Mouse (Mus musculus) adrenal gland, postnatal 4 days (tissue): ENCODE results near the gene Pik3cb. TPM values are rescaled to one million over a fixed set of nuclear protein-coding genes. Genes with fewer than 3 reads are reported as not detected.

Source experiments
- DNase-seq, 2 experiments: peaks; one replicate each; pipeline ENCODE4 v3.0.0; 2021 to 2022; ENCODE audit warnings: low spot score in 2 of 2, mixed read lengths in 2 of 2
- total RNA-seq, 2 experiments: library from RNA; stranded (reverse); gene quantifications; 2 replicates each; pipeline ENCODE4 v1.2.3; 2021

Pik3cb gene
- total RNA-seq, 2 experiments from 2014 or later: 9.4 to 10.2 TPM

DNA sequence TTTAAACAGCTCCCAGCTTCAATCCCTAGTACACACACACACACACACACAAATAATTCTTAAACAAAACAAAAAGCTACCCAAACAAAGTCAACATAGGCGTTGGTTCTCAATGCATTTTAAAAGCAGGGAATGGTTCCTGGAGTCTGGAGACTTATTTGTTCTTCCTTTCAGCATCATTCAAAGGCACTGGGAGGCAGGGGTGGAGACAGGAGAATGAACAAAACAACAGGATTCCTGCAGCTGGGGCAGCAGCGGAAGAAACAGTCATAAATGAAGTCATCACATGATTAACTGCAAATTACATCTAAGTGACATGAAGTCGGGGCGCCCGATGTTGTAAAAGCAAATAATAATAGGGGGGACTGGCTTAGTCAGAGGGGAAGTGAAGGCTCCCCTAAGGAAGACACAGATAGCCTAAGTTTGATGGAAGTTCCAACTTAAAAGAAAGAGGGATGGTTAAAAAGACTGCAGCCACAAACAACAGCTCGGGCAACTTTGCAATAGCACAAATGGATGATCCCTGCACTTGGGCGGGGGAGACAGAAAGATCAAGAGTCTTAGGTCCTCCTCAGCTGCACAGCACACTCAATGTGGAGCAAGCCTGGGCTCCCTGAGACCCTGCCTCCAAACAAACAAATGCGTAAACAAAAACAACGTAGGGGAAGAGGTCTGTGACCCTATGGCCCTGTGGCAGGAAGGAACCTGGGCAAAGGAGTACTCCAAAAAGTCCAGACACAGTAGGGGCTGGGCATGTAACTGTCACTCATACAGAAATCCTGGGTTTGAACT, 12.5 kb upstream of the Pik3cb start:
- no peak for DNase-seq

DNA sequence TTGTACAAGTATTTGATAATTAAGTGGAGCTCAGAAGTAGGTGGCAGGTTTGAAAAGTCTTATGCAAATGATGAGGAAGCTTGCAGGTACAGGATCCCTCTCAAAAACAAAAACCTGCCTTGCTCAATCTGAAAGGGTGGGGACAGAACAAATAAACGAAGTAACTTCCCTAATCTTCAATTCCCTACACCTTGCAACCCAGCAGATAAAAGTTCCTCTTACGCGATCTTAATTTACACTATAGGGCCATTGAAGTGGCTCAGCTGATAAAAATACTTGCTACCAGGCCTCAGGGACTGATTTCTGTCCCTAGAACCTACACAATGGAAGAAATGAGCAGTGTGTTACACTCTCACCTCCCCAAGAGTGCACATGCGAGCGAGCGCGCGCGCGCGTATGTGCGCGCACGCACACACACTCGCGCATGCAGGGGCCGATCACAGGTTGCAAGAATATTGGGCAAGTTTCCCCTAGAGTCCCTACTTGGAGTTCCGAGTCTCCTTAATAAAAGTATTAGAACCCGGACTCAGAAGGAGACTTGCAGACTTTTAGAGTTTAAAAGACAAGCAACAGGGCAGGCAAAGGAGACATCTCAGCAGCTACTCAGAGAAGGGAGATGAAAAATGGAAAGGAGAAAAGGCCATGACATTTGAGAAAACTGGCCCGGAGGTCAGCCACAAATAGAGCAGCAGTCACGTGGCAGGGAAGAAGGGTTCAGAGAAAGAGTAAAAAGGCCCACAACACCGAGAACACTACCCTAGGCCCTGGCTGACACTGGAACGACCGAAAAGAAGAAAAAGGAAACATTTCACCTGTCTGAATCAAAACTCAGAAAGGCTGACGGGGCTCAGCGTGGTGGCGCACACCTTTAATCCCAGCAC, 6.7 kb upstream of the Pik3cb start:
- no peak for DNase-seq

DNA sequence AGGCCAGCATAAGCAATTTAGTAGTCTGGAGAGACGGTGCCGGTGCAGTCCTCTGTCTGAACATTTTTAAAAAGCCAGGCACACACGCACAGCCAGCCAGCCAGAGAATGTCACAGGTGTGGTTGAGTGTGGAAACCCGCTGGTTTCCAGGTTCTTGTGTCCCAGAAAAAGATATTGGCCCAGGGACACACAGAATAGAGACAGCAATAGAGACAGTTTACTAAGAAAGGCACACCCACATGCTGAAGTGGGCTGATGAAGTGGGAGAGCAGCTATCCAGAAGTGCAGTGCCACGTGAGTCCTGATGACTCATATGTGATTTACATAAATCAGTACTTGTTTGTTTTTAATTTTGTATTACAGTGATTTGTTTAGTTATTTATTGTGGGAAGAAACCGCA, 5.3 kb upstream of the Pik3cb start:
- no peak for DNase-seq

DNA sequence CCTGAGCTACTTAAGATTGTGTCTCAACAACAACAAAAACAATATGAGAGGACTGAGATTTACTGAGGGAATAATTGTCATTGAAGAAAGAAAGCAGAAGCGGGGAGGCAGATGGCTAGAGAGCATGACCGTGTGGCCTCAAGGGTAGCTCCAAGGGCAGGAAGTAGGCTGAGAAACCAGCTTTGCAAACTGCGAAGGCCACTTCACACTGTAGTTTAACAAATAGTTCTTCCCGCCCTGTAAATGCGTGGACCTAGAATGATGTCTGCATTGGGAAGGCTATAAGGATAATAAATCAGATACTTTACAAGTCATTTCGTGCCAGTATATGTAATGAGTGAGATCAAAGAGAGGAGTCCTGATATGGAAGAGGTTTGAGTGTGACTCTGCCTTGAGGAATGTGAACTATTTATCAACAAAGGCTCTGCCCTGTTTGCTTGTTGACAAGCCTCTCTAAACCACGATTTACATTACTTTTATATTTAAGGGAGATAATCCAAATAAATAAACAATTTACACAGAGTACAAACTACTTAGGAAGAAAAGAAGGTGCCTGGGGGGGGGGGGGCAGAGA, 4.1 kb upstream of the Pik3cb start:
- DNase-seq: no peak

DNA sequence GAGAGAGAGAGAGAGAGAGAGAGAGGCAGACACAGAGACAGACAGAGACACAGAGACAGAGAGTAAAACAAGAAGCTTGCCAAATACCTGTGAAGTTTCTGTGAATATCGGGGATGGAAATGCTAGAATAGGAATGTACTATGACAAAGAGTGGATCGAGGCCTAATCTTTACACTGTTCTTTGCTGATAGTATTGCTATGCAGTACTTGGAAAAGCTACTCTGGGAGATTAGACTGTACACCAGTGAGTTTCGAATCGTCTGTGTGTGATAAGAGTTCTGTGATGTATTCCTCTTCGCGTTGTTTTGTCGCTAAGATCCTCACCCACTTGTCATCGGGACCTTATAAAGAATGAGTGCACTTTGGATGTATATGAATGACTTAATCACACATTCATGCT, 1.2 kb upstream of the Pik3cb start:
- no peak for DNase-seq

DNA sequence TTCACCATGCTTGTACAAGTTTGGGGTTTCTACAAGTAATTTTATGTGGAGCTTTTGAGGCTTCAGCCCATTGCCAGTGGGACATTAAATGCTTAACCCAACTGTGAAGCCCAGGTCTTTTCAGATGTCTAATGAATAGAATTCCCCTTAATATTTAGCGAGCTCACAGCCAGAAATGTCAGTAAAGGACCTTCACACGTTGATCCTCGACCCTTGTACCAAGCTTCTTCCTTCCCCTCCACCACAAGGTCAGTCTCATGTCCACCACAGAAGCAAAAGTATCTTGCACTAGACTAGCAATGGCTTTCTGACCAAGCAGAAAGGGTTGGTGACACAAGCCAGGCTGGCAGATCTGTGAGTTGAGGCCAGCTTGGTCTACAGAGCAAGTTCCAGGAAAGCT, 750 bp upstream of the Pik3cb start:
- DNase-seq: no peak

DNA sequence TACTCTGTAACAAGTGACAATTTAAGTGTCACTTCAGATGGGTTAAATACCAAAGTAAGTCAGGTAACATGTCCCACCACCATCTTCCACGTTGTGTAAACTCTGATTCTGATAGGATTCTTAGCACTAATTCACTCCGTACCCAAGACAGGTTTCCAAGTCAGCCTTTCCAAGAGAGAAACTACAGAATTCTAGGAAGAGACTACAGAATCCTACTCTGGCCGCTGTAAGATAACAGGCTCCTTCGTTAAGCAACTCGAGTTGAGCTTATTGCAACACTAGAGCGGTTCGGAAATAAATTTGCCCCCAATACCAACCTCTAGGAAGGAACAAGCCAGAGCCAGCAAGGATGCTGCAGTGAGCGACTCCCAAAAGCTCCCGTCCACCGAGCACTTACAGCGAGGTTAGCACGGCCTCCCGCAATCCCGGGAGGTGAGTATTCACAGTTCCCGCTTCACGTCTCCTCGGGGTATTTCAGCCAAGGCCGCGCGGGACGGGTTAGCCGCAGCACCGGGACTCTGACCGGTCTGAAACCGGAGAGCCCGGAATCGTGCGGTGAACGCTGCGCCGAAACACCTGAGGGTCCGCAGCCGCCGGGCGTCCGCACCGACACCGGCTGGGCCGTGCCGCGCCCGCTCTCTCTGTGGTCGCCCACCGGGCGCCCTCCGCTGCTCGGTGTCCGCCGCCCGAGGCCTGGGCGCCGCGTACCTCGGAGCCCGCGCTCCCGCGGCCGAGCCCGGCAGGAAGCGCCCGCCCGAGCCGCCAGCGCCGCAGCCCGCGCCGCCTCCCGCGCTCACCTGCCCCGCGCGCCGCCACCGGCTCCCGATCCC, 1.0 kb downstream of the Pik3cb start:
- DNase-seq: peak; percentile 11 to 19

DNA sequence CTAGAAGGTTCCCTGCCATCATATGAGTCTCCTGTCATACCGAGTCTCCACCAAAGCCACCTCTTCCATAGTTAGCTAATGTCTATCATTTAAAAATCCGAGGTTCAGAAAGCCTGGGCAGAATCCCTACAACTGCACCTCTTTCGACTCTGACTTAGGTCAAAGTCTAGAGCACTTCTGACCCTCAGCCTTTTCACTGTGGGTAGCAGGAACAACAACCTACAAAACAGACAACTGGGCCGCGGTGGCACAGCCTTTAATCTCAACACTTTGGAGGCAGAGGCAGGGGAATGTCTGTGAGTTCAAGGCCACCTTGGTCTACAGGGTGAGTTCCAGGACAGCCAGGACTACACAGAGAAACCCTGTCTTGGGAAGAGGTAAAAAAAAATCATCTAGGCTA, 3.1 kb downstream of the Pik3cb start:
- no peak for DNase-seq

DNA sequence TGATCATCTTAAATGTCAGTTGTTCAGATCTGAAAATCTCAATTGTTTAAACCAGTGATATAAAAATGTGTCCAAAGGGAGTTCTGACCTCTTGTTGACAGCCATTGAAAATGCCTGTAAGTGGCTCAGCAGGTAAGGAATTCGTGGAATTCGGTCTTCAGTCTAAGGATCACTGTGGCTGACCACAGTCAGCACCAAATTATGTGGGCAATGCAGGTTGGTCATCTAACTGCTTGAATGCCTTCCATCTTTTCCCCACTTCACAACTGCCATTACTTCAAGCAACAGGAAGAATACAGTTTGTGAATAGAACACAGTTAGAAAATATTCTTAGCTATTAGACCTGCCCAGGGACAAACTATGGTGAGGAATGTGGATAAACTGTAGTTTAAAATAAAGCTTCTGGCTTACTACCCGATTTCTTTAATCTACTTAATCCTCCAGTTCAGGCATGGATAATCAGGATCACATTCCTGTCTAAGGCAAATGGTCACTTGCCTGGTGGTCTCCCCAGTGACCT, 8.4 kb downstream of the Pik3cb start:
- DNase-seq: no peak

DNA sequence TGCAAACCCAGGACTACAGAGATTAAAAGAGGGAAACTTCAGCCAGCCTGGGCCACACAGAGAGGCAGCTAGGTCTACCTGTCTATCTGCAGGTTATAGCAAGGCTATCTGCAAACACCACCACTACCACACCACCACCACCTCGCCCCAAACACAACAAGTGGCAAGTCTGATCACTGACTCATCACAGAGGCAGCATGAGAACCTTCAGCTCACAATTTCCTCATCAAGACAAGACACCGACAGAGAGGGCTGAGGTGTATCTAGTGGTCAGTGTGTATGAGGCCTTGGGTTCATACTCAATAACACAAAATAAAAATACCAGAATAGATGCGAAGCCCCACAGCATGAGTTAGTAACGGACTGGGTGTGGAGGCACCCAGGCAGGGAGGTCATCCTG, 9.3 kb downstream of the Pik3cb start:
- no peak for DNase-seq

DNA sequence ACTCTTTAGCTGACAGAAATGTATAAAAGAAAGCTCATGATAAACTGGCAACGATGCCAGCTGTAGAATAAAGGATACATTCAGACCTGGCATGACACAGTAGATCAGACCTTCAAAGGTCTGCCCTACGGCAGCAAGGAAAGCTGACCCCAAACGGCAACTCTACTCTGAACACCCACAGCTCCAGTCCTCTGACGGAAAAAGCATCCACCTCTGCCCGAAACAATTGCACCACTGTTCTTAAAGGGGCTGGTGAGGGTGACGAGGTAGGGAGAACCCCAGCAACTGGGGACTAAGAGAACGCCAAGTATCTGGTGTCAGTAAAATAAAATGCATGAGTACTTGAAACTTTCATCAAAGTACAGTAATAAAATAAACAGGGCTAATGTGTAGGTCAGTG, 12.8 kb downstream of the Pik3cb start:
- no peak for DNase-seq

DNA sequence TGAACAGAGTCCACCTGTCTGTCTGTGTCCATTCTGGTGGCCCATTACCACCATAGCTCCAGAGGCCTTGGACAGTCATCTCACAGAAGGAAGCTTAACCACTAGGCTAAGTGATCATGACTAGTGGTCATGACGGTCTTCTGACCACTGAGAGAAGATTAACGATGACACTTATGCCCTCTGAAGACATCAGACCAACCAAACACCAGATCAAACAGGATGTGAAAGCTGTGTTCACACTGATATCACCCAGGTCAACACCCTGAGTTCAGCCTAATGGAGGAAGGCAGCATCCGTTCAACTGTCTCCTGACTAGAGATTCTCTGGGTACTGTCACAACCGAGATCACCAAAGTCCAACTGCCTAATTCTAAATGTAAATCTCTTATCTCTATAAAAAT, 17.7 kb downstream of the Pik3cb start:
- DNase-seq: no peak

DNA sequence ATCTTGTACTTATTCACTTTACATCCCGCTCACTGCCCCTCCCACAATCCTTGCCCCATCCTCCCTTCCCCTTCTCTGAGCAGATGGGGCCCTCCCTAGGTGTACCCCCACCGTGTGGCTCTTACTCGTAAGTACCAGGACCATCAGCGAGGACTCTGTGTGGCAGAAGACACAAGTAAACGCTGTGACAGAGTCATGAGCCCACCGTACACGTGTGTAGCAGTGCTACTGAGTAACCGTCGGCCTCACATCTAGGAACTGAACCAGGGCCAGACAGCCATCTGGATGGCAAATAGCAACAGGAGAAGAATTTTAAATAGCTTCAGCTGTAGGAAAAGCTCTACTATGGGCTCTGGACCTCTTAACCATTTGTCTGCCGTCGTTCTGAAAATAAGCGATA, 28.0 kb downstream of the Pik3cb start:
- no peak for DNase-seq

DNA sequence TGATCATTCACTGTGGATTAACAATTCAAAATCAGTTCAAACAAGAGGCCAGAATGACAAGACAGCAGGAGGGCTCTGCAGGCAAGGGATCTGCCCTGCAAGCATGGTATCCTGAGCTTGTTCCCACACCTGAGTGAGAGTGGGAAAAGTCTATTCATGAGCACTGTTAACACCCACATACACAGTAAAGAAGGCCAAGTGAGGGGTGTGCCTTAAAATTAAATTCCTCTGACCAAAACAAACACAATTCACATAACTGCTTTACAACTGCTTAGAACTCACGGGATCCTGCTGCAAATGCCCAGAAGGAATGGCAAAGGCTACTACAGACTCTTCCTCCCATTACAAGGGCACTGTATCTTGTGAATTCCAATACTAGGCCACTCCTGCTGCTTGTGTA, 29.3 kb downstream of the Pik3cb start:
- DNase-seq: no peak

DNA sequence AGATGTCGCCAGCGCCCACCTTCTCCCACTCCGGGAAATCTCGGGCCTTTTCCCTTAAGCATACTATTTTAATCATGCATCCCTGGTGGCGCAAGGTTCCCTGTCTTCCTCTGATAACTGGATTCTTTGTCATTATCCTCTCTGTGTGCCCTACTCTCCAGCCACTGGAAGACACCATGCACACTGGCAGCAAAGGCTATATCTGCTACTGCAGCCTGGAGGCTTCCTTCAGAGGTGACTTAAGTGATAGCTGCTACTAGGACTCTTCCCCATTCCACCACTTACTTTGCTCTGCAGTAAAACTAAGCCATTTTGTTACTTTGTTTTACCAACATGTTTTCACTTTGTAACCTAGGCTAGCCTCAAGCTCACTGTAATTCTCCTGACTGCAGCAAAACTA, 30.2 kb downstream of the Pik3cb start:
- no peak for DNase-seq

DNA sequence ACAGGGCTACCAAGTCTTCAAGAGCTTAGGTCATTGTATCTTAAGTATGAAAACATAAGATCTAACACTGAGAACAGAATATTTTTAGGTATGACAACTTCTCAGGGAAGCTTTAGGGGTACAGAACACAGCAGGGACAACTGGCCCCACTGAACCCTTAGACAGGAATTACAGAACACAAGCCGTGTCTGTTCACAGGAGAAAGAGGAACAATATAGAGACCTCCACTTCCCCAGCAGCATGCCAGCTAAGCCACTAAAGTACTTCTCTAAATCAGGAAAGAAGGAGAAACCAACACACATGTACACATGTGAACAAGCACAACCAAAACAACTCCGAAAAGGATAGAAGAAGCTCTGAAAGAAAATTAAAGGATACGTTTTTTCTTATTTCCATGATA, 30.8 kb downstream of the Pik3cb start:
- no peak for DNase-seq

DNA sequence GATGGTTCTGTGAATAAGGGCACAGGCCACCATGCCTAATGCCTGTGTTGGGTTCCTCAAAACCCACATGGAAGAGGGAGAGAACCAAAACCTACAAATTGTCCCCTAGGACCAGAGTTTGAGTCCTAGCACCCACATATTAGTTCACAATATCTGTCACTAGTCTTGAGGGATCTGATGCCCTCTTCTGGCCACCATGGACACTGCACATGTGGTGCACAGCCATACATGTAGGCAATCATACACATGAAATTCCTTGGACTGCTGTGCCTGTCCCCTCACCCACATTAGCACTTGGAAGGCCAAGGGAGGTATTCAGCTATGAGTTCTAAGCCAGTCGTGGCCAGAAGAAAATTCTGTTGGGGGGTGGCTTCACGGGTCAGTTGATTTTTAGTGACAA, 36.0 kb downstream of the Pik3cb start:
- no peak for DNase-seq

DNA sequence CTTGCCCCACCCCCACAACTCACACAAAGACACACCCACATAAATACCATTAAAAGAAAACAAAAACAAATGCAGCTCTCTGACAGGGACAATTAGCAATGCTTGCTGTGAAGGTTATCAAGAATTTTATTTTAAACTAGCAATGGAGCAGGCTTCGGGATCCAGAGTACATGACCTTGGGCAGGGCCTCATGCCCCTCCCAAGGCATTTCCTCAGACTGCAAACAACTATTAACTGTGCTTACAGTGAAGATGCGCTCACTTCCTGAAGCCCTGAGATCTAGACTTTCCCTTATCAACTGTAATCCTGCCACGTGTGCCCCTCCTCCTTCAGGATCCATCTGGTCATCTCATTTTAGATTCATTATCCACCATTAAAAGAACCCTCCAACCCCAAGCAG, 36.6 kb downstream of the Pik3cb start:
- no peak for DNase-seq

DNA sequence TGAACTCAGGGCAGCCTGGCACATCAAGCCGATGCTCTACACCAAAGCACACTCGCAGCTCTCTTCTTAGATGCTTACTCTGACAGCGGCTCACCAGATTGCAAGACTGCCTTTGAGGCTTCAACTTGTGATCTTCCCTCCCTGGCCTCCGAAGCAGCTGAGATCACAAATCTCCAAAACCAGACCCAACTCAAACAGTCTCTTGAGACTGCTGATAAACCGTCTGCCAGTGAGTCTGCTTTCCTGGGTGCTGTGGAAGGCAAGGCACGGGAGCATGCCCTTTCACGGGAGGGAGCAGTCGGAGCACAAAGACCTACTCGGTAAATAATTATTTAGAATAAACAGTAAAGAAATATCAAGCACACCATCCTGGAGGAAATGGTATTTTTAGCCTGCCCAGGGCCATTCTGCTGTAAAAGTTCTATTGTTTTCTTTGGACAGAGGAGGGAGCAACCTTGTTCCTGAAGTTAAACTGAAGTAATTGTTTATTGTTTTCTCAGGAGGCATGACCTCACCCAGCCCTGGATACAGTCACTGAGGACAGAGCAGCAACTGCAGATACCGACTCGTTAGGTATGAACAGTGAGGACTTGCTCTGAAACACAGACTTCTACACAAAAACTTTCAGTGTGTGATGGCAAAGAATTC, 41.8 kb downstream of the Pik3cb start:
- no peak for DNase-seq

DNA sequence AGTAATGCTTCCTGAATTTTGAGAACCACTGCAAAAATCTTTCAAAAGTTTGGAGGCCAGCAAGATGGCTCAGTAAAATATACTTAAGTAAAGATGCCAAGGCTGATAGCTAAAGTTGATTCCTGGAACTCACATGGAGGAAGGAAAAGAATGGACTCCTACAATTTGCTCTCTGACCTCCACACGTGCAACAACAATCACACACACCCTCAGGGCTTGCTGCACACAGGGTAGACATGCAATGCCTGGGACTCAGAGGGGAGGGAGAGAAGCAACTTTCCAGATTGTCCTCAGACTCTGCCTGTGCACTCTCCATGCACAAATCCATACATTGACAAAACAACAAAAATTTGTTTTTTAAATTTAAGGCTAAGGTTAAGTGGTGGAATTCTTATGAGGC, 42.8 kb downstream of the Pik3cb start:
- no peak for DNase-seq

DNA sequence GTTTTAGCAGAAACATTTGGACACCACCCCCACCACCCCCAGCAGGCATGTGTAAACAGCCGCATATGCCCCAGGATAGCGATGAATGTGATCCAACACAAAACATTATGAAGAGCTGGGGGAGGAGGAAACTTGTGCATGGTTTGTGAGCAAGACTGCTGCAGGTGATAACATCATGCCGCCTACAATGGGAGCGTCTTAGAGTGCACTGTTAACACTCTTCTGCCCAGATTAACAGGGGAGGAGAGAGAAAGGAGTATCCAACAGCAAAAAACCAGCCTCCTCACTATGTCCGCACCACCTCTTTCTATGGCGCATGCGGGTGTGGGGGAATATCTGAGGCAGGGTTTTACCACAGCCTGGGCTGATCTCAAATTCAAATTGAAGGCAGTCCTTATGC, 45.2 kb downstream of the Pik3cb start:
- no peak for DNase-seq
